Mouse (Mus musculus) heart, adult 9 months (tissue): ENCODE data around the gene Fezf2.

Source experiments
- DNase-seq, 2 experiments: peaks; one replicate each; pipeline ENCODE4 v3.0.0; 2022; ENCODE audit warnings: low spot score in 2 of 2

The Fezf2 gene

GRCm38 (mm10) chr14:12342458-12343131, 5.4 kb downstream of the Fezf2 start:
- no peak for DNase-seq

GRCm38 (mm10) chr14:12341789-12342457, 6.1 kb downstream of the Fezf2 start:
- DNase-seq: no peak

DNA sequence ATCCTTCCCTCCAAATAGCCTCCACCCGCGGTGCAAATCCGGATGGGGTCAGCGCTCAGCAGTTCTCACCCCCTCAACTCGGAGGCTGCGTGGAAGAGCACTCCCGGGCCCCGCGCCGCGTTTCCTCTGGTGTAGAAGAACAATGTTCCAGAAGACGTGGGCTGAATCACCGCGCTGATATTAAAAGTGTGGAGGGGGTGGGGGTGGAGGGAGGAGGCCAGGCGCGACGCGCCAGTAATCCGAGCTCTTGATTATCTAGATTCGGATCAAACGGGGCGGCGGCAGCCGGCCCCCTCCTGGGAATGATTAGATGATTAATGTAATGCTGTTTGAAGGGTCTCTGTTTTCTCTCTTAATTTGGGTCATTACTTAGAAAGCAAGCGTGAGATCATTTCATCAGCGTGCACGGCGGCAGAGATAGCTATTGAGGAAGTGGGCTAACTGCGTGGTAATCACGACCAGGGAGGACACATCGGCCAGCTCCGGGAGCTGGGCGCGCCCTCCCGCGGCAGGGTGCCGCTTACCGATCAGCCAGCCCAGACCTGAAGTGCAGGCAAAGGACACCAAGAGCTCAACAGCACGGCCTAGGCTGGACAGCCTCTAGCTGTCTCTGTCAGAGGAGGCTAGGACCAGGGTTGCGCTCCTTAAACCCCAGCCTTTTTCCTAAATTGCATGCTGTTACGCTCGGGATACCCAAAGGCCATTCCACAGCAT, 6.8 kb downstream of the Fezf2 start:
- no peak for DNase-seq

- DNase-seq: no peak
Measured at GRCm38 (mm10) chr14:12340238-12341074, 7.5 kb downstream of the Fezf2 start.

DNA sequence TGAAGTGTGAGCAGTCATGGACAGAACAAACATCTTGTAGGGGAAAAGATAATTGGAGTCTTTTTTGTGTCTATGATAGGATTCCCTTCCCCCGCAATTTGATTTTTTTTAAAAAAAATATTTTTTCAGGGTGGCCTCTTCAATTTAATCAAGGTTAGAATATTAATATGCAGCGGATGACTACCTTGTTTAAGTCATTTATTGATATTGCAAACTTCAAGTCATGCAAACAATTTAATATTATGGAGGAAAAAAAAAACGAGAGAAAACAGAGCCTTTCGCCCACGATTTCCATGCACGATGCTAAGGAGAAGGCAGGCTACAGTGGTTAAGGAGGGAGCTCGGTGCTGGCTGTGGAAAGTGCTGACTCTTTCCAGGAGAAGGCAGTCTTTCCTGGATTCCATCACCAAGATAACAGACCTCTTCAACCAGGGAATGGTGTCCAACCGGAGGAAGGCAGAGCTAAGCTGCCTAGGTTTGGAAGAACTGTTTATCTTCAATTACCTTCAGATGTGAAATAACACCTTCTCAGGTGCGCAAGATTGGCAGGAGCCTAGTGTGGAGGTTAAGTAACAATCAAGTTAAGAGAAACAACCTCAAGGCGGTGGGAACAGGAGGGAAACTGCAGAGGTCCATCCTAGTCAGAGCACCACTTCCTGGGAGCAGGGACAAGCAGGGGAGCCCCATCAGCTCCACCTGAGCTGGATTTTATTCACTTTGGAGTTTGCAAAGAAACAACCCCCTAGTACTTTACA, 9.0 kb downstream of the Fezf2 start:
- DNase-seq: no peak

DNA sequence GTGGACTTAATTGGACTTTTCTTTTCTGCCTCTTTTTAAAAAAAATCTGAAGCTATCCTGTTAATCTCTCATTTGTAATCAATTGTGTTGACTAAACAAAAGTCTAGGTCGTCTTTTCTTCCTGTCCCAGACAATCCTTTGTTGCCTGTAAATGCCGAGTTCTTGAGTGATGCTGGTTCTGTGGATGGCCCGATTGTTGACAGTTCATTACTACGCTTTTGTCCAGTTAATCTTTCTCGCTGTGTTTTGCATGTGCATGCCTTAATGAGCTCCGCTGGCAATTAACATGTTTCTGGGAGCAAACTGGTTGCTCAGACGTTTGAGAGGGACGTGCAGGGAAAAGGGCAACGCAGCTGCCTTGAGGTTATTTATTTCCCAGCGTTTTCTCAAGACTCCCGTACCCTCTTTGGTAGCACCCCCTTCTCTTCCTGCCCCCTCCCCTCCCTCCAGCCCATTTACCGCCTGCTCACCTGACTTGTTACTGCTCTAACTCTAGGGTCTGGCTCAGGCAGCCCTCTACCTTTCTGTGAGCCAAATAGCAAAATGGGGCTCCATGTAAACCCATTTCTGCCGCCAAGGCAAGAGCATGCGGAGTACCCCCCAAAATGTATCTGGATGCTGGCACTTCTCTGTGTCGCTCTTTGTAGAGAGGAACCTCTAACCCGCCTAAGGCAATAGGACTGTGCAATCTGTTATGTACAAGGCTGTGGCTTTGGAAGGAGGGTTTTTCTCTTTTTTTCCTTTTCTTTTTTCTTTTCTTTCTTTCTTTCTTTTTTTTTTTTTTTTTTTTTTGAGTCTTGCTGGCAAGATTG, 9.8 kb downstream of the Fezf2 start:
- no peak for DNase-seq

DNA sequence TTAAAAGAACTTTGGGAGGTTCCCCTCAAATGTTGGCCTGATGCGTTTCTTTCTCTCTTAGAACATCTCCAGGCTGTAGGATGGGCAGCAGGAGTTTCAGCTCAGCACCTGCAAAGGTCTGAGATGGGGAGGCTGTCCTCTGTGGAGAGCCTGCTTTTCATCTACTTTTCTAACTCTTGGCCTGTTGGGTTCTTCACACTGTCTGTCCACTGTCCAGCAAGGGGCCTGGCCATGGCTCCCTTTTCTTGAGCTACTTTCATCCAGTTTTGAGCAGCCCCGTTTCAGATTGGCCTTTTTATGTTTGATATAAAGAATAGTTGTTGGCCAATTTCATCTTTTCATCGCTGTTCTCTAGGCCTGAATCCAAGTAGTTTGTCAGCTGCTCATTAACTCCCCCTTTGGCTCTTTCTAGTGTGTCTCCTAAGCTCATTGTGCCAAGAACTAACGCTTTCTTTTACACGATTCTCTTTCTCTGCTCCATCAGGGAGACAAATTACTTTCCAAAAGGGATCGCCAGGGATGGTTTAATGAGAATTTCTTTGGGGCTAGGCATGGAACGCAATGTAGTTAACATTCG, 10.5 kb downstream of the Fezf2 start:
- no peak for DNase-seq

DNA sequence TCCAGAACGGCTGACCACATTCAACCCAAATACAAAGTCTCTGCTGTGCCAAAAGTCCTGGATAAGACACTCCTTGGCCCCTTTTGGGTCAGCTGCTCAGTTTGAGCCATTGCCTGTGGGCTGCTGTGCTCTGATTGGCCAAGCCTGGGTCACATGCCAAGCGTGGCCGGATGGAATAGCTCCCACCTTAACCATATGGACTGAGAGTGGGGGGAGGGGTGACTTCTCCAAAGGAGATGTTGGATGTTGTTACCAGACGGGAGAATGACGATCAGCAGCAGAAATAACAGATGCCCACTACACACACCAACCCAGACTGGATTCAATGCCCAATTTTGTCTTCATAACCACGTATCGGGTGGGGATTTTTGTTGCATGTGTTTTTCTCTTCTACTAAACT, 13.1 kb downstream of the Fezf2 start:
- no peak for DNase-seq

- no peak for DNase-seq
Measured at GRCm38 (mm10) chr14:12333622-12334021, 14.4 kb downstream of the Fezf2 start.

- no peak for DNase-seq
Measured at GRCm38 (mm10) chr14:12303106-12303505, 44.9 kb downstream of the Fezf2 start.

- DNase-seq: no peak
Measured at GRCm38 (mm10) chr14:12300677-12301076, 47.3 kb downstream of the Fezf2 start.

DNA sequence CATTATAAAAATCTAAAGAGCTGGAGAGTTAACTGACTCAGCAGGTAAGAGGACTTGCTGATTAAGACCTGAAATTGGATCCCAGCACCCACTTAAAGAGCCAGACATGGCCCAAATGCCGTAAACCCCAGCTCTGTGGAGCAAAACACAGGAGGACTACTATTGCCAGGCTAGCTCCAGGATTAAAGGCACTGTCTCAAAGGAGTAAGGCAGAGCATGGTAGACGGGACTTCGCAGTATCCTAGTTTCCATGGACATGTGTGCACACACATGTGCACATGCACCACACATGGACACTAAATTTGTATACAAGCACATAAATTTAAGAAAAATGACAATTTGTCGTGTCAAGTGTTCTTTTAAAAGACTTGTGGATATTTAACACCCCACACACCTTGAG, 47.7 kb downstream of the Fezf2 start:
- no peak for DNase-seq

GRCm38 (mm10) chr14:12299654-12300053, 48.3 kb downstream of the Fezf2 start:
- no peak for DNase-seq

DNA sequence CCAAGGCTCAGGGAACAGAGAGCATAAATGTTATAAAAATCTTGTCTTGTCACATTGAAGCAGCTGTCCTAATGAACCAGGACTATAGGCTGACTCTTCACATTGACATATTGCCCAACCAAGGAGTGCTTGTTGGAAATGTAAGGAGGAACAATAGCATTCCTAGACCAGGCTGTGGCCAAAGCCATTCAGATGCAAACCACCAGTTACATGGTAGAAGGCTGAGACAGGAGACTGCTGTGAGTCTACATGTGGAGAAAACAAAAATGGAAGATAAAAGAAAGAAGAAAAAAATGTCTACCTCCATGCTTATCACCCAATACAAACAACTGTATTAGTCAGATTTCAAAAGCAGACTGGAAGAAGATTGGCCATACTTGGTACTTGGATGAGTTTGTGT, 48.8 kb downstream of the Fezf2 start:
- DNase-seq: no peak

DNA sequence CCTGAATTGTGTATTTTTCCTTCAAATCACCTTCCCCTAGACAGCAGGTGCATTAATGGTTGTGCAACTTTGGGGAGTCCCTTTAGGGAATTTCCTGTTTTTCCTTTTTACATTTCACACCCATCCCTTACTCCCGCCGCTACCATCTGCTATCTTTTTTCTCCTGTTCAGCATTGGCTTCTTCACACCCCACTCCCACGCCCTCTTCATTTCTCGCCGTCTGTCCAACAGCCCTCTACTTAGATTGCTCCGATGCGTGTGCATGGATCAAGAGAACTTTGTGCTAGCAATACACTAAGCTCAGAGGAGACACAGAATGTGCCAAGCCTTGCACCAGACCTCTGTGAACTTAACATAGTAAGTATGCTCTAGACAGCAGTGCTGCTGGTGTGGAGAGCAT, 51.6 kb downstream of the Fezf2 start:
- DNase-seq: no peak
